Mouse (Mus musculus): Measurements from ENCODE around the gene Gse1.

- no peak for TF ChIP-seq MAFK (IDR thresholded peaks at IDR 0.05; ENCODE audit: insufficient read depth, low read depth, low read length)
- no peak for TF ChIP-seq ZC3H11A (IDR thresholded peaks at IDR 0.05; ENCODE audit: borderline replicate concordance, low read depth, low read length)
- no peak for TF ChIP-seq ZNF384 (IDR thresholded peaks at IDR 0.05; ENCODE audit: low read depth, low read length)
- no peak for TF ChIP-seq HCFC1 (IDR thresholded peaks at IDR 0.05; ENCODE audit: borderline replicate concordance, insufficient read depth, low read length)
- no peak for TF ChIP-seq CHD2 (IDR thresholded peaks at IDR 0.05; ENCODE audit: low read depth, low read length)
Measured at GRCm38 (mm10) chr8:120516182-120516755, 288.0 kb downstream of the Gse1 start.
